Mouse (Mus musculus) limb, embryonic 13.5 days (tissue): Measurements from ENCODE around the gene Dennd6a. TPM values are rescaled to one million over a fixed set of nuclear protein-coding genes. Genes with fewer than 3 reads are reported as not detected.
"Not testable (repeated sequence)": the region's sequence is repeated elsewhere in the genome, so short reads cannot be mapped to it uniquely, and the experiment has no call there.

Experiments
- ATAC-seq: fragments of 200-750 bp; cut with Nextera tagmentation; 2 replicates; pipeline ENCODE4 v1.8.0; 2017; ENCODE audit warnings: low read depth, moderate number of reproducible peaks, moderate TSS enrichment; ENCODE audit not compliant: low FRiP score
- H3K27ac ChIP-seq: fragments of 300-500 bp; sonication (generic); 2 replicates; pipeline ENCODE4 v1.5.1; 2015; ENCODE audit warnings: inconsistent platforms, mild to moderate bottlenecking, moderate library complexity
- H3K27me3 ChIP-seq: fragments of 300-500 bp; sonication (generic); 2 replicates; pipeline ENCODE4 v1.6.1; 2015; ENCODE audit warnings: mild to moderate bottlenecking, inconsistent platforms
- H3K36me3 ChIP-seq: fragments of 300-500 bp; sonication (generic); 2 replicates; pipeline ENCODE4 v1.6.1; 2015; ENCODE audit warnings: inconsistent platforms, mild to moderate bottlenecking, moderate library complexity
- H3K4me1 ChIP-seq: fragments of 300-500 bp; sonication (generic); 2 replicates; pipeline ENCODE4 v1.6.1; 2015; ENCODE audit warnings: inconsistent platforms
- H3K4me2 ChIP-seq: fragments of 300-500 bp; sonication (generic); replicated peaks from 2 replicates; pipeline ENCODE4 v1.6.1; 2015; ENCODE audit warnings: inconsistent platforms, mild to moderate bottlenecking, moderate library complexity
- H3K4me3 ChIP-seq: fragments of 300-500 bp; sonication (generic); 2 replicates; pipeline ENCODE4 v1.5.1; 2015; ENCODE audit warnings: moderate library complexity, mild to moderate bottlenecking, inconsistent platforms
- H3K9ac ChIP-seq: fragments of 300-500 bp; sonication (generic); 2 replicates; pipeline ENCODE4 v1.6.1; 2015; ENCODE audit warnings: mild to moderate bottlenecking, inconsistent platforms
- H3K9me3 ChIP-seq: fragments of 300-500 bp; sonication (generic); 2 replicates; pipeline ENCODE4 v1.6.1; 2016; ENCODE audit warnings: inconsistent platforms
- WGBS: fragments of 180-500 bp; shearing (Covaris S2); methylation state at CpG from one replicate; pipeline ENCODE4 v1.1.7; 2015; 5-methylcytosine and 5-hydroxymethylcytosine counted together
- polyA plus RNA-seq: library from polyadenylated mRNA; unstranded; fragments of >200 nt; fragmentation: Nextera tagmentation; extraction: Ambion mirVana; gene quantifications from 2 replicates; pipeline ENCODE4 v1.2.1, GENCODE M21; 2015

Dennd6a gene
- polyA plus RNA-seq, 1 experiment from 2014 or later = 27.7 TPM

- Histone ChIP-seq H3K9me3 (no peaks in the 10 kb centered on the region), H3K27ac (no peak overlapping the region), H3K4me1 (no peaks in the 10 kb centered on the region), H3K27me3 (no peaks in the 10 kb centered on the region), H3K9ac (no peak overlapping the region), H3K4me2 (no peak overlapping the region), H3K36me3 (peaks cover 31% of the 10 kb centered on the region), H3K4me3 (no peak overlapping the region)
- 90% methylated on average over 1 of the region's 1 CpGs for WGBS
- ATAC-seq = no peak
These were observed 86.6 kb downstream of the Dennd6a start for GRCm38 (mm10) chr14:26660233-26660632.

GRCm38 (mm10) chr14:26662016-26662415 lies 88.4 kb downstream of the Dennd6a start:
- 48% methylated on average over 3 of the region's 3 CpGs for WGBS
- Histone ChIP-seq H3K9me3 (no peaks in the 10 kb centered on the region), H3K9ac (no peak overlapping the region), H3K4me1 (peaks cover 8% of the 10 kb centered on the region), H3K4me3 (no peak overlapping the region), H3K27me3 (no peaks in the 10 kb centered on the region), H3K27ac (no peak overlapping the region), H3K4me2 (no peak overlapping the region), H3K36me3 (peaks cover 29% of the 10 kb centered on the region)
- no peak for ATAC-seq

GRCm38 (mm10) chr14:26662488-26662887 lies 88.8 kb downstream of the Dennd6a start:
- no peaks in the 10 kb centered on the region for H3K9me3 ChIP-seq
- no peak for ATAC-seq
- peaks cover 13% of the 10 kb centered on the region for H3K4me1 ChIP-seq
- H3K4me2 ChIP-seq = no peak overlapping the region
- peaks cover 24% of the 10 kb centered on the region for H3K36me3 ChIP-seq
- H3K27me3 ChIP-seq = no peaks in the 10 kb centered on the region
- H3K9ac ChIP-seq = no peak overlapping the region
- WGBS = 87% methylated on average over 2 of the region's 2 CpGs
- H3K4me3 ChIP-seq = no peak overlapping the region
- H3K27ac ChIP-seq = no peak overlapping the region

GRCm38 (mm10) chr14:26663851-26664250 lies 90.2 kb downstream of the Dennd6a start:
- Histone ChIP-seq H3K27me3 (no peaks in the 10 kb centered on the region), H3K4me3 (no peak overlapping the region), H3K9me3 (no peaks in the 10 kb centered on the region), H3K36me3 (peaks cover 17% of the 10 kb centered on the region), H3K4me1 (peaks cover 23% of the 10 kb centered on the region), H3K9ac (no peak overlapping the region), H3K27ac (no peak overlapping the region), H3K4me2 (no peak overlapping the region)
- ATAC-seq = no peak
- 82% methylated on average over 2 of the region's 2 CpGs for WGBS

GRCm38 (mm10) chr14:26667991-26668370 lies 94.3 kb downstream of the Dennd6a start:
- Histone ChIP-seq H3K4me2 (peak overlapping the region; percentile 99), H3K9me3 (no peaks in the 10 kb centered on the region), H3K4me3 (peak overlapping the region; percentile 96), H3K36me3 (peaks cover 17% of the 10 kb centered on the region), H3K27me3 (no peaks in the 10 kb centered on the region), H3K4me1 (peaks cover 25% of the 10 kb centered on the region), H3K9ac (peak overlapping the region; percentile 79), H3K27ac (no peak overlapping the region)
- no peak for ATAC-seq
- 21% methylated on average over 6 of the region's 6 CpGs for WGBS

GRCm38 (mm10) chr14:26668371-26669291 lies 95.0 kb downstream of the Dennd6a start:
- ATAC-seq = peak; percentile 13
- Histone ChIP-seq H3K36me3 (peaks cover 17% of the 10 kb centered on the region), H3K9ac (peak overlapping the region; percentile 79), H3K4me1 (peaks cover 25% of the 10 kb centered on the region), H3K27ac (peak overlapping the region; percentile 93), H3K4me2 (peak overlapping the region; percentile 99), H3K9me3 (no peaks in the 10 kb centered on the region), H3K27me3 (no peaks in the 10 kb centered on the region), H3K4me3 (peak overlapping the region; percentile 96)
- WGBS = 1% methylated on average over 73 of the region's 73 CpGs

- H3K27me3 ChIP-seq = no peaks in the 10 kb centered on the region
- H3K9me3 ChIP-seq = no peaks in the 10 kb centered on the region
- H3K9ac ChIP-seq = peak within 1 kb of the TSS; percentile 79
- ATAC-seq = peak; percentile 91
- H3K4me3 ChIP-seq = peak within 1 kb of the TSS; percentile 96
- WGBS = under 1% methylated on average over 68 of the region's 70 CpGs
- H3K36me3 ChIP-seq = peaks cover 17% of the 10 kb centered on the region
- peaks cover 25% of the 10 kb centered on the region for H3K4me1 ChIP-seq
- peak within 1 kb of the TSS; percentile 99 for H3K4me2 ChIP-seq
- peak within 1 kb of the TSS; percentile 93 for H3K27ac ChIP-seq
These were observed 95.8 kb downstream of the Dennd6a start, which contains the start of gene Pde12 for GRCm38 (mm10) chr14:26669292-26670073. Gene Pde12, minus strand, starts transcription at chr14:26669883.

GRCm38 (mm10) chr14:26670964-26671363 lies 97.3 kb downstream of the Dennd6a start:
- Histone ChIP-seq H3K4me1 (peaks cover 25% of the 10 kb centered on the region), H3K27me3 (no peaks in the 10 kb centered on the region), H3K4me2 (peak overlapping the region; percentile 99; the same call in 1 of the 2 replicates), H3K9ac (no peak overlapping the region), H3K4me3 (no peak overlapping the region; the same call in 1 of the 2 replicates), H3K9me3 (no peaks in the 10 kb centered on the region), H3K36me3 (peaks cover 5% of the 10 kb centered on the region), H3K27ac (no peak overlapping the region)
- ATAC-seq = no peak

GRCm38 (mm10) chr14:26671870-26672615 lies 98.4 kb downstream of the Dennd6a start:
- WGBS = 57% methylated on average over 17 of the region's 17 CpGs
- not testable (repeated sequence) for H3K9ac ChIP-seq, H3K27ac ChIP-seq, H3K4me2 ChIP-seq, H3K4me3 ChIP-seq, H3K9me3 ChIP-seq, ATAC-seq, H3K27me3 ChIP-seq, H3K36me3 ChIP-seq
- peaks cover 17% of the 10 kb centered on the region for H3K4me1 ChIP-seq

GRCm38 (mm10) chr14:26674476-26675169 lies 101.0 kb downstream of the Dennd6a start:
- 71% methylated on average over 2 of the region's 2 CpGs for WGBS
- not testable (repeated sequence) for H3K9ac ChIP-seq, H3K4me1 ChIP-seq, H3K27me3 ChIP-seq, H3K4me2 ChIP-seq, H3K36me3 ChIP-seq, H3K9me3 ChIP-seq, H3K4me3 ChIP-seq, H3K27ac ChIP-seq, ATAC-seq

- ATAC-seq = no peak
- Histone ChIP-seq H3K36me3 (no peaks in the 10 kb centered on the region), H3K4me2 (no peak overlapping the region), H3K9me3 (no peaks in the 10 kb centered on the region), H3K27me3 (no peaks in the 10 kb centered on the region), H3K4me3 (no peak overlapping the region), H3K4me1 (peaks cover 2% of the 10 kb centered on the region; the same call in 1 of the 2 replicates), H3K27ac (no peak overlapping the region), H3K9ac (no peak overlapping the region)
- 17% methylated on average over 12 of the region's 12 CpGs for WGBS
These were observed 101.7 kb downstream of the Dennd6a start for GRCm38 (mm10) chr14:26675371-26675770.
